Mouse (Mus musculus) E14TG2a.4 (cell line): ENCODE measurements at regions not wholly inside any gene's neighbourhood (a gene's known extent, or its start where the extent isn't known, plus 50 kb on each side); places are given as distances from the start of the nearest gene placed in this dataset.

Source experiments
- H3K27me3 ChIP-seq: 2 replicates; pipeline ENCODE4 v1.6.1; 2014; ENCODE audit warnings: low read length, control low read depth; ENCODE audit not compliant: insufficient read depth
- H3K36me3 ChIP-seq: 2 replicates; pipeline ENCODE4 v1.6.1; 2014; ENCODE audit warnings: low read length, control low read depth; ENCODE audit not compliant: insufficient read depth
- H3K4me1 ChIP-seq: replicated peaks from 2 replicates; pipeline ENCODE4 v1.6.1; 2014; ENCODE audit warnings: low read depth, low read length, control low read depth
- H3K4me3 ChIP-seq: replicated peaks from 2 replicates; pipeline ENCODE4 v1.5.1; 2014; ENCODE audit warnings: mild to moderate bottlenecking, low read length
- H3K9me3 ChIP-seq: 2 replicates; pipeline ENCODE4 v1.6.1; 2014; ENCODE audit warnings: low read length, control low read depth
- CTCF ChIP-seq: conservative IDR thresholded peaks from 2 replicates; pipeline ENCODE4 v1.5.1; 2014; ENCODE audit warnings: low read length
- NANOG ChIP-seq: IDR thresholded peaks from 2 replicates; pipeline ENCODE4 v1.6.1; 2014; ENCODE audit warnings: borderline replicate concordance, low read length, mixed read lengths
- POU5F1 ChIP-seq: IDR thresholded peaks from 2 replicates; pipeline ENCODE4 v1.6.1; 2014; ENCODE audit warnings: low read length, borderline replicate concordance

DNA sequence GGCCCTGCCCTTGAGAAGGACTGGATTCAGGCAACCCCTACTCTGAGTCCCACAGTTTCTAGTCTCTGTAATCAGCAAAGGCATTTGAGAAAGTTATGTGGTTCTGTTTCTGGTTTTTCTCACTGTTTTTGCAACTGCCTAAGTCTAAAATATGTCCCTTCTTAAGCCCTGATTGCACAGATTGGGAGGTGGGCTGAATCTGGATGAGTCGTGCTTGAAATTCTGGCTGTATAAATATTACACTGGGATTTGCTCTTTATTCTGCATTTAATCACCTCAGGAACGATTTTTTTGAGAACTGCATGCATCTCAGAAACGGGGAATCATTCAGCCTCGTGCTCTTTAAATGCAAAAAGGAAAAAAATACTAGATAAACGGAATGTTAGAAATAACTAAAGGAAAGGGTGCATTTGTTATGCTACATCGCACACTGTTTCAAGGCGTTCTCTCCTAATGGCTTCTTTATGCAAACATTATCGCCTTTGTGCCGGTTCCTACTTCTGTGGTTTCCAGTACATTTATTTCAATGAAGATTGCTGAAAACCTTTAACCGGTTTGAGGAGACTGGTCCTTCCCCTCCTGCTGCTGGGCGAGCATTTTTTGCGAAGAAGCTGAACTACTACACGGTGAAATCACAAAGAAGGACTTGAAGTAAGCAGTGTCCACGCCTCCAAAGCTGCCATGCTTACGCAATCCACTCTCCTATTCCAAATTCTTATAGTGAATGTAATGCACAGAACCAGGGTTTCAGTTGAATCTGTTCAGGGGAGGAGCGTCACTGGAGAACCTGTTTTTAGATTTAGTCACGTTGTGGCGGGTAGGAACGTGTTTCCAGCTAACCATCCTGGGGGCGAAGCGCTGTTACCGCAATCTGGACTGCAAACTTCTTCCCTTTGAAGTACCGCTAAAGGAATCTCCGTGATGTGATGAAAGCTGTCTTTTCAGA, 327.8 kb upstream of the Nrp1 start:
- Histone ChIP-seq H3K9me3 (no peaks in the 10 kb centered on the region), H3K36me3 (no peaks in the 10 kb centered on the region), H3K4me1 (peaks cover 10% of the 10 kb centered on the region; the same call in 1 of the 2 replicates), H3K27me3 (no peaks in the 10 kb centered on the region; the same call in 1 of the 2 replicates), H3K4me3 (no peak overlapping the region)
- TF ChIP-seq NANOG, result no peak
- no peak for TF ChIP-seq POU5F1
- TF ChIP-seq CTCF, result no peak

GRCm38 (mm10) chr8:128034127-128034526, 324.3 kb upstream of the Nrp1 start:
- H3K4me3 ChIP-seq, result no peak overlapping the region

GRCm38 (mm10) chr8:128035672-128036071, 322.7 kb upstream of the Nrp1 start:
- H3K36me3 ChIP-seq, result no peaks in the 10 kb centered on the region
- H3K4me1 ChIP-seq, result peaks cover 7% of the 10 kb centered on the region; the same call in 1 of the 2 replicates
- H3K4me3 ChIP-seq, result no peak overlapping the region
- peaks cover 8% of the 10 kb centered on the region for H3K9me3 ChIP-seq
- TF ChIP-seq CTCF (no peak), NANOG (no peak), POU5F1 (no peak)
- no peaks in the 10 kb centered on the region; the same call in 1 of the 2 replicates for H3K27me3 ChIP-seq

More at GRCm38 (mm10) chr8:128034127-128034526, 324.3 kb upstream of the Nrp1 start:
- H3K27me3 ChIP-seq, result no peaks in the 10 kb centered on the region; the same call in 1 of the 2 replicates
- TF ChIP-seq POU5F1 (no peak), NANOG (no peak), CTCF (no peak)
- H3K4me1 ChIP-seq, result peaks cover 9% of the 10 kb centered on the region; the same call in 1 of the 2 replicates
- no peaks in the 10 kb centered on the region for H3K36me3 ChIP-seq
- no peaks in the 10 kb centered on the region for H3K9me3 ChIP-seq

DNA sequence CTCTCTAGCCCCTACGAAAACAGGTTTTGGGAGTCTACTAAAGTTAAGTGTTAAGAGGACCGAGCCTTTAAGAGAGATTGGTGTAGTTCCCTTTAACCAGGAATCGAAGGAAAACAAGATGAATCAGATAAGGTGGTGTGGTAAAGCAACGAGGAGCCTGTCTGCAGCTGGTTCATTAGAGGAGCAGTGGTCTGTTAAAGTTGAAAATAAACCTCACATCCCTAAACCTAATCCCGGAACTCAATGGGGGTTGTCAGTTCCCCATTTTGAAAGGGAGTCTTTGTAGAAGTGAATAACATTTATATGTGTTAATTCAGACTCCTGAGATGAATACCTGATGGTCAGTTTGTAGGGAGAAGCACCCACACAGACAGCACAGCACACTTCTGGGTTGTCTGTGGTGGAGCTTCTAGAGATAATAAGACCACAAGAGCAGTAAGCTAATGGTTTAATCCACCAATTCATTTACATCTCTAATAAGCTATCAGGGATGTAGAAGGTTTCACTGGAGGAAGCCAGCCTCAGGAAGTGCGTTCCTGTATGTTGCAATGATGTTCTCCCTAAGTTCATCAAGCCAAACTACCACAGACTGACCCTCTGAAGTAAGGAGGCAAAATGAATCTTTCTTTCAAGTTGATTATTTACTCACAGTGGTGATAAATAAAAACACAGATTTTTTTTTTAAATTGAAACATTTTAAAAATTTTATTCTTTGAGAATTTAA, 318.9 kb upstream of the Nrp1 start:
- TF ChIP-seq NANOG, result no peak
- no peak for TF ChIP-seq CTCF
- no peak for TF ChIP-seq POU5F1
- Histone ChIP-seq H3K4me1 (peaks cover 20% of the 10 kb centered on the region), H3K4me3 (no peak overlapping the region), H3K36me3 (no peaks in the 10 kb centered on the region), H3K9me3 (peaks cover 23% of the 10 kb centered on the region), H3K27me3 (no peaks in the 10 kb centered on the region)

- TF ChIP-seq NANOG (peak; percentile 98), CTCF (no peak), POU5F1 (peak; percentile 94)
- Histone ChIP-seq H3K4me3 (no peak overlapping the region; the same call in 1 of the 2 replicates), H3K4me1 (peaks cover 20% of the 10 kb centered on the region), H3K36me3 (no peaks in the 10 kb centered on the region), H3K9me3 (peaks cover 23% of the 10 kb centered on the region), H3K27me3 (no peaks in the 10 kb centered on the region)
Measured at GRCm38 (mm10) chr8:128042877-128043276, 315.5 kb upstream of the Nrp1 start.

- no peaks in the 10 kb centered on the region for H3K36me3 ChIP-seq
- H3K27me3 ChIP-seq, result no peaks in the 10 kb centered on the region
- H3K4me3 ChIP-seq, result no peak overlapping the region; the same call in 1 of the 2 replicates
- peaks cover 23% of the 10 kb centered on the region for H3K9me3 ChIP-seq
- TF ChIP-seq NANOG (no peak), POU5F1 (no peak), CTCF (no peak)
- peaks cover 20% of the 10 kb centered on the region for H3K4me1 ChIP-seq
Measured at GRCm38 (mm10) chr8:128043392-128043791, 315.0 kb upstream of the Nrp1 start.

GRCm38 (mm10) chr8:128056251-128056650, 302.2 kb upstream of the Nrp1 start:
- no peaks in the 10 kb centered on the region for H3K9me3 ChIP-seq

GRCm38 (mm10) chr8:128057845-128058244, 300.6 kb upstream of the Nrp1 start:
- no peaks in the 10 kb centered on the region; the same call in 1 of the 2 replicates for H3K27me3 ChIP-seq
- H3K36me3 ChIP-seq, result no peaks in the 10 kb centered on the region
- H3K4me3 ChIP-seq, result no peak overlapping the region
- peaks cover 16% of the 10 kb centered on the region for H3K4me1 ChIP-seq
- no peaks in the 10 kb centered on the region for H3K9me3 ChIP-seq
- TF ChIP-seq CTCF (no peak), NANOG (no peak), POU5F1 (no peak)

More at GRCm38 (mm10) chr8:128056251-128056650, 302.2 kb upstream of the Nrp1 start:
- Histone ChIP-seq H3K36me3 (no peaks in the 10 kb centered on the region), H3K4me1 (peaks cover 16% of the 10 kb centered on the region), H3K4me3 (no peak overlapping the region), H3K27me3 (no peaks in the 10 kb centered on the region; the same call in 1 of the 2 replicates)
- no peak for TF ChIP-seq POU5F1
- TF ChIP-seq NANOG, result no peak
- no peak for TF ChIP-seq CTCF

DNA sequence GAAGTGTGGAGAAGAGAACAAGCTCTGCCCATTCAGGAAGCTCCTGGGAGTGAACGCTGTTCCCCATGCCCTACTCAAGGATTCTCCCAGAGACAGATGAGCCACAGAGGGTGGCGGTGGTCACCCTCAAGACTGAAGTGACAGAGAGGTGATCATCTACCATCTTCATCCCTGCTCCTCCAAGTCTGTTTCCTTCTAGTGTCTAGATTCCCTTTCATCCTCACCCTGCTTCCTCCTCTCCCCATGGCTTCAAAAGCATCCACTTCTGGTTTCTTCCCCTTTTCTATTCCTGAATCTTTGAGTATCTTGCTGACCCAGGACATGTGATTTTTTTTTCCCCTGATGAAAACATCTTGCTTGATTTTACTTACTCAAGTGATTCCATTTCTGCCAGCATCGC, 298.6 kb upstream of the Nrp1 start:
- Histone ChIP-seq H3K9me3 (no peaks in the 10 kb centered on the region), H3K27me3 (no peaks in the 10 kb centered on the region; the same call in 1 of the 2 replicates), H3K4me3 (no peak overlapping the region), H3K36me3 (no peaks in the 10 kb centered on the region), H3K4me1 (peaks cover 2% of the 10 kb centered on the region)
- no peak for TF ChIP-seq CTCF
- no peak for TF ChIP-seq NANOG
